Mouse (Mus musculus) testis, adult 10 weeks (tissue): ENCODE results near the gene Rab44. TPM values are rescaled to one million over a fixed set of nuclear protein-coding genes. Genes with fewer than 3 reads are reported as not detected.

Experiments used
- polyA plus RNA-seq: library from polyadenylated mRNA; stranded (reverse); fragments of 350-450 nt; fragmentation: Illumina TruSeq; extraction: RNeasy Lipid Tissue Mini Kit (QIAGEN cat#74804); gene quantifications from one replicate; pipeline ENCODE4 v1.2.3, GENCODE M21; 2014; ENCODE audit warnings: low read depth, low replicate concordance

Rab44 gene
- polyA plus RNA-seq, result not detected

DNA sequence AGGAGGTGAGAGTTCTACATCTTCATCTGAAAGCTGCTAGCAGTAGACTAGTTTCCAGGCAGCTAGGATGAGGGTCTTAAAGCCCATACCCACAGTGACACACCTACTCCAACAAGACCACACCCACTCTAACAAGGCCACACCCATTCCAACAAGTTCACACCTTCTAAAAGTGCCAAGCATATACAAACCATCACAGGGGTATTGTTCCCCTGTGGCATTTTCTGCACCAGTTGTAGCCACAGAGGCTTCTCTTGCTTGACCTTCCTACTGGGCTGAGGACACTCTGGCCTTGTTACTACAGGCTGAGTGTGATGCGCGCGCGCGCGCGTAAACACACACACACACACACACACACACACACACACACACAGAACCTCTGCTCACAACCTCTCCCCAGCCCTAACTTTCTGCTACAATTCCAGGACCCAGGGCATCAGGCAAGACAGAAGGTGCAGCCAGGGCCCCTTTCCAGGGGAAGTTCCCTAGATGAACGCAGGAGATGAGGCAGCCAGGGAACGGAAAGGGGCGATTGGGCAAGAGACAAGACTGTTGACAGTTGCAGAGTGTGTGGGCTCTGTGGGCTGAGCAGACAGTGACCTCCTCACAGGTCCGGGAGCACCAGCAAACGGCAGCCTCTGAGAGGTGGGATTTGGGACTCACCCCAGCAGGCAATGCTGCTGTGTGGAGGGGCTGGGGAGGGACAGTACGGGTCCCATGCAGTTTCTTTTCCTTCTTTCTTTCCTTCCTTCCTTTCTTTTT, at the start of gene Rab44:
Rab44 (plus strand) TSS at position 555 of the 762 bp plus-strand sequence.

GRCm38 (mm10) chr17:29090776-29091175, 23.2 kb upstream of the Rab44 start, which contains the start of gene Cdkn1a:
Gene Cdkn1a, plus strand, starts transcription at chr17:29090976.

Other genes with a start within 250 kb of the Rab44 start
- 3.5 TPM for gene 4930539E08Rik, start 198.8 kb upstream of the Rab44 start, polyA plus RNA-seq
- 42.1 TPM for gene Pxt1, start 170.3 kb upstream of the Rab44 start, polyA plus RNA-seq
- 37.3 TPM for gene Kctd20, start 162.2 kb upstream of the Rab44 start, polyA plus RNA-seq
- 46.0 TPM for gene Stk38, start 106.2 kb upstream of the Rab44 start, polyA plus RNA-seq
- gene Srsf3, start 81.5 kb upstream of the Rab44 start, polyA plus RNA-seq, result 177 TPM
- 3.9 TPM for gene Cdkn1a, start 23.2 kb upstream of the Rab44 start, polyA plus RNA-seq
- gene Cpne5, start 124.0 kb downstream of the Rab44 start, polyA plus RNA-seq, result 2.0 TPM
- gene Ppil1, start 150.0 kb downstream of the Rab44 start, polyA plus RNA-seq, result 9.2 TPM
- gene BC004004, start 154.6 kb downstream of the Rab44 start, polyA plus RNA-seq, result 37.5 TPM
- 0.22 TPM for gene Pi16, start 203.5 kb downstream of the Rab44 start, polyA plus RNA-seq
- gene Mtch1, start 233.8 kb downstream of the Rab44 start, polyA plus RNA-seq, result 1.7 TPM
- gene Fgd2, start 246.8 kb downstream of the Rab44 start, polyA plus RNA-seq, result 2.0 TPM